Mouse (Mus musculus): Measurements from ENCODE around the gene Senp3. TPM values are rescaled to one million over a fixed set of nuclear protein-coding genes. Genes with fewer than 3 reads are reported as not detected.
A peak's percentile ranks its signal among the peaks of the same experiment; 100 is the strongest.
"Not testable (repeated sequence)": the region's sequence is repeated elsewhere in the genome, so short reads cannot be mapped to it uniquely, and the experiment has no call there.

The Senp3 gene
- 10 to 100 TPM; 25.4 to 28.1 TPM for total RNA-seq (2021)
- long read RNA-seq, experiment 1, transcript Senp3-201 (11 exons, 2,313 nt): major isoform, 5 of 8 reads
- long read RNA-seq, experiment 1, partial matches to known transcripts: 1 of 8 reads
- long read RNA-seq, experiment 1, other reads (novel, unspliced or antisense): 2 of 8 reads
- long read RNA-seq, experiment 2, transcript Senp3-201 (11 exons, 2,313 nt): major isoform, 5 of 9 reads
- long read RNA-seq, experiment 2, partial matches to known transcripts: 3 of 9 reads
- long read RNA-seq, experiment 2, other reads (novel, unspliced or antisense): 1 of 9 reads

GRCm38 (mm10) chr11:69681314-69682208 is at the start of gene Senp3:
Gene Senp3 (minus strand): TSS chr11:69682084.
- no peak for TF ChIP-seq CTCF (IDR thresholded peaks at IDR 0.05)
- peak within 1 kb of the TSS; percentile 99 for H3K27ac ChIP-seq
- intact Hi-C loops (cut with DNase I): loop anchor here (1.0 to 5.0 kb wide), 4 partner anchors 34 to 196 kb away; partner anchors contain the start of genes Fgf11 and Tmem95
- peak within 1 kb of the TSS; percentile 93 for H3K4me3 ChIP-seq
- peak; percentile 99 for DNase-seq

GRCm38 (mm10) chr11:69731408-69731807 is 49.5 kb upstream of the Senp3 start:
- intact Hi-C loops (cut with DNase I): loop anchor here (2.0 kb wide), 1 partner anchor 145 kb away; no protein-coding TSS in a partner anchor
- H3K4me3 ChIP-seq: not testable (repeated sequence)

GRCm38 (mm10) chr11:69729063-69729462 is 47.2 kb upstream of the Senp3 start:
- no peak overlapping the region for H3K27ac ChIP-seq
- peak; percentile 78 for TF ChIP-seq CTCF (IDR thresholded peaks at IDR 0.05)
- DNase-seq: peak; percentile 66
- intact Hi-C loops (cut with DNase I): no loop called here
- no peak overlapping the region for H3K4me3 ChIP-seq

More at GRCm38 (mm10) chr11:69731408-69731807, 49.5 kb upstream of the Senp3 start:
- peak; percentile 33 for TF ChIP-seq CTCF (IDR thresholded peaks at IDR 0.05)
- DNase-seq, H3K27ac ChIP-seq: not testable (repeated sequence)

GRCm38 (mm10) chr11:69725951-69726350 is 44.1 kb upstream of the Senp3 start:
- intact Hi-C loops (cut with DNase I): no loop called here
- Histone ChIP-seq H3K4me3 (no peak overlapping the region), H3K27ac (no peak overlapping the region)
- no peak for DNase-seq
- TF ChIP-seq CTCF (IDR thresholded peaks at IDR 0.05): no peak

GRCm38 (mm10) chr11:69723074-69723473 is 41.2 kb upstream of the Senp3 start:
- H3K27ac ChIP-seq: no peak overlapping the region
- intact Hi-C loops (cut with DNase I): no loop called here
- no peak for TF ChIP-seq CTCF (IDR thresholded peaks at IDR 0.05)
- no peak overlapping the region for H3K4me3 ChIP-seq
- no peak for DNase-seq

DNA sequence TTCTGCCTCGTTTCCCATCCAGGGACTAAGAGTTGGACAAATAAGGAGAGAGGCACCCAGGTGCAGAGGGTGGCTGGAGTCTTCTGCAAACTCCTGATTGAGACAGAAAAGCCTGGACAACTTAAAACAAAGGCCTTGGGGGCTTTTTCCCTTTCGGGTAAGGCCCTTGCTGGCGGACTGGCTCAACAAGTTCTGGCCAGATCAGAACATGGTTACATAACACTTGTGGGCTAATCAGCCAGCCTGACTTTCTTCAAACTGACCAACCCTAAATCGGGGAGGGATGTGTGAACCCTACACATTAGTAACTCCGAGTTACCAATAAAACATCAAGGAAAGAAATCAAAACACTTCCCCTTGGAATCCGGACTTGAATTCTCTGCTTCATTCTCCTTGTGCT is 39.0 kb upstream of the Senp3 start:
- no peak overlapping the region for H3K27ac ChIP-seq
- no peak for TF ChIP-seq CTCF (IDR thresholded peaks at IDR 0.05)
- no peak for DNase-seq
- H3K4me3 ChIP-seq: no peak overlapping the region
- intact Hi-C loops (cut with DNase I): no loop called here

GRCm38 (mm10) chr11:69719423-69719822 is 37.5 kb upstream of the Senp3 start:
- H3K27ac ChIP-seq: no peak overlapping the region
- no peak for DNase-seq
- H3K4me3 ChIP-seq: no peak overlapping the region
- peak; percentile 20; the same call in 1 of the 2 replicates for TF ChIP-seq CTCF (IDR thresholded peaks at IDR 0.05)
- intact Hi-C loops (cut with DNase I): no loop called here

- Histone ChIP-seq H3K27ac (no peak overlapping the region), H3K4me3 (no peak overlapping the region)
- no peak for TF ChIP-seq CTCF (IDR thresholded peaks at IDR 0.05)
- intact Hi-C loops (cut with DNase I): no loop called here
- no peak for DNase-seq
These were observed 36.8 kb upstream of the Senp3 start for GRCm38 (mm10) chr11:69718661-69719060.

DNA sequence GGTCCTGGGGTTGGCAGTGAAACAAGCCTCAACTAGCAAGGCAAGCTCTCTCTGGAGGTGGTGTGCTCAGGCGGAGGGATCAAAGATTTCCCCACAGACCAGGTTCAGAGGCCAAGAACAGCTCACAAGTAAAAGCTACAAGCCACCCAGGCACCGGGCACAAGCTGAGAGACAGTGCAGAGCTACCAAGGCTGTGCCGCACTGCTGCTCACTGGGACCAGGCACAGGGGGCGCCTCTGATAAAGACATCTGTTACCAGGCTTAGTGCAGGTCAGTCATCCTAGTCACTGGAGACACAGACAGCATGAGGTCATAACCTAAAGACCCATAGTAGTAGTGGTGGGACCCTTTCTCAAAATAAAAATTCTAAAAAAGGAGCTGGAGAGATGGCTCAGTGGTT is 35.1 kb upstream of the Senp3 start:
- intact Hi-C loops (cut with DNase I): no loop called here

DNA sequence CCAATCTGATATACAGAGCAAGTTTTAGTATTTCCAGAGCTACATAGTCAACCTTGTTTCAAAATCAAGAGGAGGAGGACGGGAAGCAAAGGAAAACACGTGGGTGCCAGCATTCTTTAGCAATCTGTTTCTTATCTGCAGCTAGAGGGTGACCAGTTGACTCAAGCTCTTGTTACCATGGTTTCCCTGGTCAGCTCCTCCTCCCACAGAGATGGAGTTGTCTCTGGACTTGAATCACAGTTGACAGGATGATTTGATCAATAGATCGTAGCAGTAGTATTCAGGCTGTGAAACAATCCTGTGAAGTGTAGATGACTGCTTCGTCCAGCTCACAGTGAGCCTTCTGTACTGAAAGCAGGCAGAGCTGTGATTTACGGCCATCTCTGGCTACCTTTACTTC is 34.0 kb upstream of the Senp3 start:
- intact Hi-C loops (cut with DNase I): loop anchor here (1.0 kb wide), 1 partner anchor 34 kb away; the partner anchor contains the start of gene Senp3
- no peak for TF ChIP-seq CTCF (IDR thresholded peaks at IDR 0.05)
- no peak for DNase-seq
- Histone ChIP-seq H3K27ac (0 out of 2 replicates have a peak overlapping the region, but pooled peaks have one; percentile 12), H3K4me3 (no peak overlapping the region)

More for the DNA sequence above, 35.1 kb upstream of the Senp3 start:
- Histone ChIP-seq H3K4me3 (no peak overlapping the region), H3K27ac (no peak overlapping the region)
- no peak for DNase-seq
- no peak for TF ChIP-seq CTCF (IDR thresholded peaks at IDR 0.05)

DNA sequence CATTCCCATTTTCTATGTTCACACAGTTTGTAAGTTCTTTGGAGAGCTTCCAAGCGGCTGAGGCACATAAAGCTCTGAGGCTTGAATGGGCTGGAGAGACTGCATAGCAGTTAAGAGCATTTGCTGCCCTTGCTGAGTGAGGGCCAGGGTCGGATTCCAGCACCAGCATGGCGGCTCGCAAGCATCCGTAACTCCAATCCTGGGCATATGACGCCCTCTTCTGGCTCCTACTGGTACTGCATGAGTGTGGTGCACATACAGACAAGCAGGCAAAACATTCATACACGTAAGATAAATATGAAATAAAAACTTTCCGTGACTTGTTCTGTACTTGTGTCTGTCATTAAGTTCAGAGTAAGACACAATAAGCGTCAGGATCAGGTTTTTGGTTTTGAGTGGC is 33.6 kb upstream of the Senp3 start:
- DNase-seq: peak; percentile 54
- no peak overlapping the region for H3K4me3 ChIP-seq
- peak; percentile 76 for TF ChIP-seq CTCF (IDR thresholded peaks at IDR 0.05)
- intact Hi-C loops (cut with DNase I): loop anchor here (1.0 kb wide), 1 partner anchor 33 kb away; the partner anchor contains the start of gene Senp3
- H3K27ac ChIP-seq: no peak overlapping the region

- peak overlapping the region; percentile 20; the same call in 1 of the 2 replicates for H3K27ac ChIP-seq
- H3K4me3 ChIP-seq: no peak overlapping the region
- no peak for TF ChIP-seq CTCF (IDR thresholded peaks at IDR 0.05)
- intact Hi-C loops (cut with DNase I): loop anchor here (1.0 kb wide), 1 partner anchor 32 kb away; the partner anchor contains the start of gene Senp3
- DNase-seq: no peak
These were observed 32.9 kb upstream of the Senp3 start for GRCm38 (mm10) chr11:69714636-69715329.

All from gastrocnemius, adult 2 months (tissue).